Mouse (Mus musculus) intestine, postnatal 0 days (tissue): Measurements from ENCODE around the gene Syndig1l. TPM values are rescaled to one million over a fixed set of nuclear protein-coding genes. Genes with fewer than 3 reads are reported as not detected.

Experiments
- ATAC-seq: fragments of 200-750 bp; cut with Nextera tagmentation; 2 replicates; pipeline ENCODE4 v1.8.0; 2017; ENCODE audit warnings: mild to moderate bottlenecking, moderate TSS enrichment, moderate library complexity
- H3K27ac ChIP-seq: fragments of 300-500 bp; sonication (generic); 2 replicates; pipeline ENCODE4 v1.5.1; 2014; ENCODE audit warnings: mild to moderate bottlenecking, low read depth, low read length, moderate library complexity
- H3K27me3 ChIP-seq: fragments of 300-500 bp; sonication (generic); replicated peaks from 2 replicates; pipeline ENCODE4 v1.6.1; 2014; ENCODE audit warnings: low read length, mixed read lengths; ENCODE audit not compliant: control insufficient read depth, insufficient read depth
- H3K36me3 ChIP-seq: fragments of 300-500 bp; sonication (generic); 2 replicates; pipeline ENCODE4 v1.6.1; 2014; ENCODE audit warnings: mild to moderate bottlenecking, moderate library complexity; ENCODE audit not compliant: control insufficient read depth, insufficient read depth
- H3K4me1 ChIP-seq: fragments of 300-500 bp; sonication (generic); replicated peaks from 2 replicates; pipeline ENCODE4 v1.6.1; 2014; ENCODE audit warnings: antibody characterized with exemption, low read length, mixed read lengths; ENCODE audit not compliant: control insufficient read depth, insufficient read depth
- H3K4me2 ChIP-seq: fragments of 300-500 bp; sonication (generic); replicated peaks from 2 replicates; pipeline ENCODE4 v1.6.1; 2014; ENCODE audit warnings: low read depth, mild to moderate bottlenecking, moderate library complexity
- H3K4me3 ChIP-seq: fragments of 300-500 bp; sonication (generic); 2 replicates; pipeline ENCODE4 v1.5.1; 2014; ENCODE audit warnings: low read depth, low read length
- H3K9ac ChIP-seq: fragments of 300-500 bp; sonication (generic); 2 replicates; pipeline ENCODE4 v1.6.1; 2014; ENCODE audit warnings: mild to moderate bottlenecking, low read depth, low read length
- H3K9me3 ChIP-seq: fragments of 300-500 bp; sonication (generic); 2 replicates; pipeline ENCODE4 v1.6.1; 2016; ENCODE audit warnings: mixed run types; ENCODE audit not compliant: control insufficient read depth
- CTCF ChIP-seq: sonication (generic); IDR thresholded peaks from 2 replicates; pipeline ENCODE4 v1.5.1; 2016; ENCODE audit warnings: low read depth, mild to moderate bottlenecking, control low read depth, antibody characterized with exemption, moderate library complexity
- WGBS: fragments of 180-500 bp; shearing (Covaris S2); extraction: QIAGEN DNeasy Blood & Tissue Kit; methylation state at CpG from one replicate; pipeline ENCODE4 v1.1.7; 2014; 5-methylcytosine and 5-hydroxymethylcytosine counted together
- polyA plus RNA-seq: library from polyadenylated mRNA; unstranded; fragments of >200 nt; fragmentation: Nextera tagmentation; extraction: Ambion mirVana; gene quantifications from 2 replicates; pipeline ENCODE4 v1.2.1, GENCODE M21; 2015

The Syndig1l gene
- 0.12 TPM in 1 of 2 replicates, not detected in the other for polyA plus RNA-seq

DNA sequence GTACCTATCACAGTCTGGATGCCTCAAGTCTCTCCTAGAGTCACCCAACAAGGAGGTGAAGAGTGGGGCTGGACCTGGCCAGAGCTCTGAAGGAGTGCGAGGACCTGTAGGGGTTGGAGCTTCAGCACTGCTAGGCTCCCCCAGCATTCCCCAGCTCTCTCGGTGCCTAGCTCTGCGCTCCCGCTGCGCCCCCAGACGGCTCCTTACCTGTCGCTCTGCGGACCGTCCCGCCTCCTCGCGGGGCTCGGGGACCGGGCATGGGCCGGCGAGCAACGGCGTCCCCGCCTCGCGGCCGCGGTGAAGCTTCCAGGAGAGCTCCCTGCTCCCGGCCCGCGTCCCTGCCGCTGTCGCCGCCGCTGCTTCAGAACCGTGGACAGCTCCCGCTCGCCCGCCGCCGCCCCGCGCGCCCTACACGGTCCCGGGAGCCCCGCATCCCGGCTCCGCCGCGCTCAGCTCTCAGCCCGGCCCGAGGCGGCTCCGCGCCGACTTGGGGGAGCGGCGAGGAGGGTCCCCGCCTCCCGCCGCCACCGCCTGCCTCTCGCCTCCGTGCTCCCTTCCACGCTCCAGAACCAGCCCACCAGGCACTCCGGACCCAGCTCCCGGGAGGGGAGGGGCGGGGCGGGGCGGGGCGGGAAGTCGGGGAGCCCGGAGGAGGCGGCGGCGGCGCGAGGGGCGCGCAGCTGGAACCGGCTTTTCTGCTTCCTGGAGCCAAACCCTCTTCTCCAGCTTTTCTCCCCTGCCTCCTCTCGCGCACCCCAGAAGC is at the start of gene Syndig1l:
TSS of gene Syndig1l (minus strand) at position 513 of the 763 bp plus-strand sequence.
- H3K36me3 ChIP-seq: no peaks in the 10 kb centered on the region
- TF ChIP-seq CTCF: no peak; the same call in 1 of the 2 replicates
- peak within 1 kb of the TSS; percentile 91 for H3K4me2 ChIP-seq
- H3K4me3 ChIP-seq: peak within 1 kb of the TSS; percentile 47
- WGBS: under 1% methylated on average over 70 of the region's 79 CpGs
- no peaks in the 10 kb centered on the region for H3K4me1 ChIP-seq
- no peaks in the 10 kb centered on the region for H3K9me3 ChIP-seq
- no peak within 1 kb of the TSS for H3K27ac ChIP-seq
- peak; percentile 68 for ATAC-seq
- peaks cover 35% of the 10 kb centered on the region for H3K27me3 ChIP-seq
- no peak within 1 kb of the TSS for H3K9ac ChIP-seq

DNA sequence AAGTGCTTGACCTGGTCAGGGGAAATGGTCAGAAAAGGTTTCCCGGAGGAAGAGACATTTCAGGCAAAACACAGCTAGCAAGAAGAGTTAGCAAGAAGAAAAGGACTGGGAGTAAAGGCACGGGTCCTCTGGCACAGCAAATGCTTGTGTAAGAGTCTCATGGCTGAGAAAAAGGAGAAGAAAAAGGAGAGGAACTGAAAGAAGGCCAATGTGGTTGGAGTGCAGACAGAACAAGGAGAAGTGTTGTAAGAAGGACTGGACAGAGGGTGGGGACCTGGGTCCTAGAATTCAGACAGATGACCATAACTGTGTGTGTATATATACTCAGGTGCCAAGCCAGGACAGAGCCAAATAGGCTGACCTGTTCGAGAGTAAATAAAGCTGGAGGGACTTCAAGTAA is 49.5 kb upstream of the Syndig1l start:
- TF ChIP-seq CTCF: no peak
- no peak overlapping the region for H3K9ac ChIP-seq
- no peaks in the 10 kb centered on the region for H3K4me1 ChIP-seq
- no peak overlapping the region for H3K4me2 ChIP-seq
- WGBS: 69% methylated on average over 3 of the region's 3 CpGs
- H3K27ac ChIP-seq: no peak overlapping the region
- H3K36me3 ChIP-seq: no peaks in the 10 kb centered on the region; the same call in 1 of the 2 replicates
- ATAC-seq: no peak
- H3K4me3 ChIP-seq: no peak overlapping the region
- H3K27me3 ChIP-seq: no peaks in the 10 kb centered on the region
- H3K9me3 ChIP-seq: no peaks in the 10 kb centered on the region

- no peak overlapping the region for H3K4me2 ChIP-seq
- H3K9me3 ChIP-seq: no peaks in the 10 kb centered on the region
- H3K27ac ChIP-seq: no peak overlapping the region
- H3K27me3 ChIP-seq: no peaks in the 10 kb centered on the region
- no peak overlapping the region for H3K4me3 ChIP-seq
- no peaks in the 10 kb centered on the region for H3K36me3 ChIP-seq
- no peak for ATAC-seq
- TF ChIP-seq CTCF: no peak
- H3K9ac ChIP-seq: no peak overlapping the region
- H3K4me1 ChIP-seq: no peaks in the 10 kb centered on the region
- WGBS: 49% methylated on average over 4 of the region's 4 CpGs
These were observed 47.1 kb upstream of the Syndig1l start for GRCm38 (mm10) chr12:84745700-84746099.

DNA sequence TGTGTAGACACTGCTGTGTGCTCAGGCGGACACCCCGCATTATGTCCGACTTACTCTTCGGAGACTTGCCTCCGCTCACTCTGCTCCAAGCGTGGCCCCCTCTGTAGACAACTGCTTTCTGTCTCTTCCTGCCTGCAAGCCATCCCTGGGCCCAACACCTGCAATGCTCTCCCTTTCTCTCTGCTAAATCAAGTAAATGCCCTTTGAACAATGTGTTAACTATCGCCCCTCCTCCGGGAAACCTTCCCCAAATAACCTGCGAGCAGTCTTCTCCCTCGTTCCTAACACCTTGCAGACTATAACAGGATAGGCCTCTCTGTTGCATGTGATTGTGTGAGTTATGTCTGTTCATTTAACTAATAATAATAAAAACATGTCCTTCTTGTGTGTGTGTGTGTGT is 44.9 kb upstream of the Syndig1l start:
- no peaks in the 10 kb centered on the region for H3K36me3 ChIP-seq
- no peak for TF ChIP-seq CTCF
- 78% methylated on average over 10 of the region's 10 CpGs for WGBS

GRCm38 (mm10) chr12:84733366-84733765 is 34.7 kb upstream of the Syndig1l start:
- no peak for ATAC-seq
- H3K9me3 ChIP-seq: no peaks in the 10 kb centered on the region
- no peak overlapping the region for H3K4me2 ChIP-seq
- WGBS: 69% methylated on average over 13 of the region's 13 CpGs
- no peaks in the 10 kb centered on the region for H3K36me3 ChIP-seq
- H3K9ac ChIP-seq: no peak overlapping the region
- no peak for TF ChIP-seq CTCF
- no peaks in the 10 kb centered on the region for H3K27me3 ChIP-seq
- no peak overlapping the region for H3K27ac ChIP-seq
- H3K4me3 ChIP-seq: no peak overlapping the region
- no peaks in the 10 kb centered on the region for H3K4me1 ChIP-seq

More for the DNA sequence above, 44.9 kb upstream of the Syndig1l start:
- Histone ChIP-seq H3K4me1 (no peaks in the 10 kb centered on the region), H3K4me3 (no peak overlapping the region), H3K4me2 (no peak overlapping the region), H3K27ac (no peak overlapping the region), H3K9ac (no peak overlapping the region), H3K9me3 (no peaks in the 10 kb centered on the region), H3K27me3 (no peaks in the 10 kb centered on the region)
- no peak for ATAC-seq

GRCm38 (mm10) chr12:84728421-84728820 is 29.8 kb upstream of the Syndig1l start:
- Histone ChIP-seq H3K27ac (no peak overlapping the region), H3K36me3 (no peaks in the 10 kb centered on the region), H3K4me1 (no peaks in the 10 kb centered on the region), H3K9me3 (no peaks in the 10 kb centered on the region), H3K4me3 (no peak overlapping the region), H3K27me3 (no peaks in the 10 kb centered on the region), H3K9ac (no peak overlapping the region), H3K4me2 (no peak overlapping the region)
- 87% methylated on average over 10 of the region's 10 CpGs for WGBS
- TF ChIP-seq CTCF: no peak
- no peak for ATAC-seq
